Mouse (Mus musculus): ENCODE data around the gene Fbxl19.

DNA sequence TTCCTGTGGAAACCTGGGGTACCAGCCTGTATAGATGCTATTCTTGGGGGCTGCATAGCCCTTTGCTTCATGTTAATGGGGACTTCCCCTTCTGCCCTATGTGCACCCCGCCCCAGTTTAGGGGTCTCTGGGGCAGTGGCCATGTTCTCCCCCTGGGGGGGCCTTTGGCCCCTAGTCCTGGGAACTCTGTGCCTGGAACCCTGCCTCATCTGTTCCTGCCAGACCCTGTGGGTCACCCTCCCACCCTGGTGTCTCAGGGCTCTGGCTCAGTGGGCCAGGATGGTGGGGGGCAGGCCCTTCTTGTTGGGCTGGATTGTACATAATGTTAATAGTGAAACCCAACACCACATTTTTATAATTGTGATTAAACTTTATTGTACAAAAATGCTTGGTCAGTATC, 55.4 kb downstream of the Fbxl19 start:
- TF ChIP-seq POLR2A (IDR thresholded peaks at IDR 0.05; ENCODE audit: control insufficient read depth, low read depth, low read length) (no peak), CTCF (IDR thresholded peaks at IDR 0.05; ENCODE audit: control insufficient read depth, insufficient read depth, insufficient replicate concordance, low read depth, low read length) (no peak)
